Comparison of ENCODE assay signal across 19 mouse cellular contexts in genomic region chr11:88931692-88932530, GRCm38 (mm10). TPM values are rescaled to one million over a fixed set of nuclear protein-coding genes. Genes with fewer than 3 reads are reported as not detected.
DNase-seq lines count a peak whose midpoint lies in the region.
"Had no signal": no experiment of that assay in that cellular context is flagged by ENCODE, and none has a peak within 500 bp of the region (broad histone marks: within the 10 kb centered on the region; RNA-seq: fewer than 3 reads in every experiment).

No protein-coding gene starts in this region.

- peak; percentile 30 for DNase-seq in adrenal gland, postnatal 10 days
- no peak for DNase-seq in adrenal gland, postnatal 36 days
- DNase-seq in ES-CJ7 (ENCODE audit: low read depth, low spot score) (peak; percentile 99), ZHBTc4 (ENCODE audit: low read depth, low spot score) (peak; percentile 92)
- no peak for DNase-seq in kidney, adult 11 months
- DNase-seq in thymus, postnatal 14 days: no peak
- DNase-seq: adrenal gland, postnatal 14 days; cerebellum, adult 18-20 months; cerebellum, adult 9-10 months; cerebellum, postnatal 14 days; gastrocnemius, postnatal 14 days; heart, adult 11 months had no signal

RNA-seq across cellular contexts. Expression of gene Scpep1, which starts 23.4 kb away (rescaled TPM):
- total RNA-seq in adrenal gland, postnatal 10 days (2021): 100 to 1,000 TPM; 116 to 118 TPM
- total RNA-seq in adrenal gland, postnatal 36 days (2021): 100 to 1,000 TPM; 178 to 288 TPM

RNA-seq across cellular contexts. Expression of gene Elobl, which starts 34.8 kb away (rescaled TPM):
- total RNA-seq in adrenal gland, postnatal 10 days (2021): not detected
- not detected for total RNA-seq in adrenal gland, postnatal 36 days (2021)
- total RNA-seq: adrenal gland, adult 18-20 months; adrenal gland, postnatal 14 days; G1E; gastrocnemius, adult 18-20 months; gastrocnemius, postnatal 14 days; gastrocnemius, postnatal 4 days; heart, adult 8-10 months; heart, postnatal 25 days; hematopoietic stem cell, adult 5-6 weeks had no signal

RNA-seq across cellular contexts. Expression of gene Coil, which starts 38.1 kb away (rescaled TPM):
- total RNA-seq in adrenal gland, postnatal 10 days (2021): 10 to 100 TPM in 1 of 2 experiments, 1 to 10 TPM in 1; 9.1 to 10.9 TPM
- total RNA-seq in adrenal gland, postnatal 36 days (2021): 10 to 100 TPM; 10.2 to 10.7 TPM

Comparison
In these comparisons a context has a peak if more than half of its experiments do, and no peak if none do; other contexts are left out.
1. DNase-seq: peak in adrenal gland, postnatal 10 days (single experiment), ES-CJ7 (single experiment) and ZHBTc4 (single experiment); none in adrenal gland, postnatal 36 days (0 of 2), kidney, adult 11 months (single experiment) and thymus, postnatal 14 days (single experiment).